Mouse (Mus musculus) embryonic facial prominence, embryonic 12.5 days (tissue): Measurements from ENCODE around the gene Hoxa4. TPM values are rescaled to one million over a fixed set of nuclear protein-coding genes. Genes with fewer than 3 reads are reported as not detected.
A peak's percentile ranks its signal among the peaks of the same experiment; 100 is the strongest.

Experiments used
- ATAC-seq: fragments of 200-750 bp; cut with Nextera tagmentation; 2 replicates; pipeline ENCODE4 v1.8.0; 2017; ENCODE audit not compliant: insufficient number of reproducible peaks, insufficient read depth, low FRiP score, low TSS enrichment
- H3K27ac ChIP-seq: fragments of 300-500 bp; sonication (generic); 2 replicates; pipeline ENCODE4 v1.5.1; 2016; ENCODE audit warnings: mild to moderate bottlenecking
- H3K27me3 ChIP-seq: fragments of 300-500 bp; sonication (generic); 2 replicates; pipeline ENCODE4 v1.6.1; 2016; ENCODE audit warnings: mild to moderate bottlenecking, moderate library complexity
- H3K36me3 ChIP-seq: fragments of 300-500 bp; sonication (generic); 2 replicates; pipeline ENCODE4 v1.6.1; 2016; ENCODE audit warnings: mild to moderate bottlenecking
- H3K4me1 ChIP-seq: fragments of 300-500 bp; sonication (generic); 2 replicates; pipeline ENCODE4 v1.6.1; 2016
- H3K4me2 ChIP-seq: fragments of 300-500 bp; sonication (generic); replicated peaks from 2 replicates; pipeline ENCODE4 v1.6.1; 2016; ENCODE audit warnings: mild to moderate bottlenecking, moderate library complexity
- H3K4me3 ChIP-seq: fragments of 300-500 bp; sonication (generic); 2 replicates; pipeline ENCODE4 v1.5.1; 2016; ENCODE audit warnings: mild to moderate bottlenecking
- H3K9ac ChIP-seq: fragments of 300-500 bp; sonication (generic); 2 replicates; pipeline ENCODE4 v1.6.1; 2016; ENCODE audit warnings: mild to moderate bottlenecking, moderate library complexity
- H3K9me3 ChIP-seq: fragments of 300-500 bp; sonication (generic); 2 replicates; pipeline ENCODE4 v1.6.1; 2016; ENCODE audit warnings: mild to moderate bottlenecking, moderate library complexity
- WGBS: fragments of 180-500 bp; shearing (Covaris S2); methylation state at CpG from one replicate; pipeline ENCODE4 v1.1.7; 2016; 5-methylcytosine and 5-hydroxymethylcytosine counted together
- polyA plus RNA-seq: library from polyadenylated mRNA; unstranded; fragments of >200 nt; fragmentation: Nextera tagmentation; extraction: Ambion mirVana; gene quantifications from 2 replicates; pipeline ENCODE4 v1.2.1, GENCODE M21; 2016

The Hoxa4 gene
- polyA plus RNA-seq, 1 experiment from 2014 or later, result not detected

GRCm38 (mm10) chr6:52178918-52179665, 12.5 kb downstream of the Hoxa4 start:
- 3% methylated on average over 4 of the region's 4 CpGs for WGBS

GRCm38 (mm10) chr6:52177806-52178205, 13.7 kb downstream of the Hoxa4 start:
- Histone ChIP-seq H3K27me3 (peaks cover 95% of the 10 kb centered on the region), H3K9ac (no peak overlapping the region; the same call in 1 of the 2 replicates), H3K27ac (no peak overlapping the region), H3K9me3 (no peaks in the 10 kb centered on the region), H3K4me2 (no peak overlapping the region), H3K4me3 (peak overlapping the region; percentile 11; the same call in 1 of the 2 replicates), H3K36me3 (no peaks in the 10 kb centered on the region), H3K4me1 (peaks cover under 1% of the 10 kb centered on the region; the same call in 1 of the 2 replicates)
- WGBS, result 1% methylated on average over 9 of the region's 9 CpGs
- no peak for ATAC-seq

More at GRCm38 (mm10) chr6:52178918-52179665, 12.5 kb downstream of the Hoxa4 start:
- no peaks in the 10 kb centered on the region for H3K36me3 ChIP-seq
- no peak overlapping the region for H3K4me3 ChIP-seq
- ATAC-seq, result no peak
- H3K9ac ChIP-seq, result no peak overlapping the region
- H3K4me2 ChIP-seq, result no peak overlapping the region; the same call in 1 of the 2 replicates
- H3K4me1 ChIP-seq, result no peaks in the 10 kb centered on the region
- no peaks in the 10 kb centered on the region for H3K9me3 ChIP-seq
- H3K27me3 ChIP-seq, result peaks cover 97% of the 10 kb centered on the region
- no peak overlapping the region for H3K27ac ChIP-seq

- H3K27me3 ChIP-seq, result peaks cover 95% of the 10 kb centered on the region
- no peaks in the 10 kb centered on the region for H3K36me3 ChIP-seq
- no peak within 1 kb of the TSS; the same call in 1 of the 2 replicates for H3K9ac ChIP-seq
- 0 out of 2 replicates have a peak within 1 kb of the TSS, but pooled peaks have one; percentile 23 for H3K27ac ChIP-seq
- peak within 1 kb of the TSS; percentile 23; the same call in 1 of the 2 replicates for H3K4me3 ChIP-seq
- ATAC-seq, result no peak
- no peaks in the 10 kb centered on the region for H3K9me3 ChIP-seq
- under 1% methylated on average over 36 of the region's 36 CpGs for whole genome bisulfite sequencing
- no peak within 1 kb of the TSS; the same call in 1 of the 2 replicates for H3K4me2 ChIP-seq
- H3K4me1 ChIP-seq, result peaks cover 5% of the 10 kb centered on the region; the same call in 1 of the 2 replicates
Measured at GRCm38 (mm10) chr6:52177061-52177735, 14.4 kb downstream of the Hoxa4 start, which contains the start of gene 5730596B20Rik. Gene 5730596B20Rik (plus strand): TSS chr6:52177498.

GRCm38 (mm10) chr6:52176391-52176790, 15.2 kb downstream of the Hoxa4 start:
- no peak for ATAC-seq
- H3K4me2 ChIP-seq, result no peak overlapping the region
- WGBS, result 1% methylated on average over 6 of the region's 6 CpGs
- no peaks in the 10 kb centered on the region for H3K36me3 ChIP-seq
- peak overlapping the region; percentile 23; the same call in 1 of the 2 replicates for H3K4me3 ChIP-seq
- peaks cover 6% of the 10 kb centered on the region; the same call in 1 of the 2 replicates for H3K4me1 ChIP-seq
- H3K27me3 ChIP-seq, result peaks cover 95% of the 10 kb centered on the region
- H3K9ac ChIP-seq, result no peak overlapping the region
- H3K27ac ChIP-seq, result 0 out of 2 replicates have a peak overlapping the region, but pooled peaks have one; percentile 23
- H3K9me3 ChIP-seq, result no peaks in the 10 kb centered on the region

- no peak for ATAC-seq
- H3K9ac ChIP-seq, result no peak overlapping the region; the same call in 1 of the 2 replicates
Measured at GRCm38 (mm10) chr6:52175864-52176263, 15.7 kb downstream of the Hoxa4 start.

GRCm38 (mm10) chr6:52174968-52175751, 16.4 kb downstream of the Hoxa4 start:
- ATAC-seq, result no peak
- Histone ChIP-seq H3K9me3 (no peaks in the 10 kb centered on the region), H3K27ac (0 out of 2 replicates have a peak overlapping the region, but pooled peaks have one; percentile 56), H3K4me1 (peaks cover 7% of the 10 kb centered on the region; the same call in 1 of the 2 replicates), H3K36me3 (no peaks in the 10 kb centered on the region), H3K9ac (no peak overlapping the region), H3K4me2 (0 out of 2 replicates have a peak overlapping the region, but pooled peaks have one; percentile 13), H3K27me3 (peaks cover 95% of the 10 kb centered on the region), H3K4me3 (peak overlapping the region; percentile 23)
- WGBS, result 1% methylated on average over 40 of the region's 41 CpGs

More at GRCm38 (mm10) chr6:52175864-52176263, 15.7 kb downstream of the Hoxa4 start:
- peaks cover 7% of the 10 kb centered on the region; the same call in 1 of the 2 replicates for H3K4me1 ChIP-seq
- H3K27me3 ChIP-seq, result peaks cover 95% of the 10 kb centered on the region
- no peaks in the 10 kb centered on the region for H3K36me3 ChIP-seq
- 0% methylated on average over 9 of the region's 35 CpGs for WGBS
- H3K4me2 ChIP-seq, result peak overlapping the region; percentile 13; the same call in 1 of the 2 replicates
- peak overlapping the region; percentile 23 for H3K4me3 ChIP-seq
- 0 out of 2 replicates have a peak overlapping the region, but pooled peaks have one; percentile 56 for H3K27ac ChIP-seq
- no peaks in the 10 kb centered on the region for H3K9me3 ChIP-seq

GRCm38 (mm10) chr6:52173648-52174047, 17.9 kb downstream of the Hoxa4 start:
- Histone ChIP-seq H3K4me1 (peaks cover 7% of the 10 kb centered on the region; the same call in 1 of the 2 replicates), H3K4me3 (no peak overlapping the region), H3K4me2 (peak overlapping the region; percentile 44; the same call in 1 of the 2 replicates), H3K9ac (no peak overlapping the region), H3K9me3 (no peaks in the 10 kb centered on the region), H3K27ac (no peak overlapping the region), H3K27me3 (peaks cover 89% of the 10 kb centered on the region), H3K36me3 (no peaks in the 10 kb centered on the region)
- 3% methylated on average over 4 of the region's 4 CpGs for WGBS
- no peak for ATAC-seq

GRCm38 (mm10) chr6:52172501-52172900, 19.1 kb downstream of the Hoxa4 start:
- peak overlapping the region; percentile 44 for H3K4me2 ChIP-seq
- H3K4me3 ChIP-seq, result peak overlapping the region; percentile 22
- peaks cover 7% of the 10 kb centered on the region; the same call in 1 of the 2 replicates for H3K4me1 ChIP-seq
- H3K36me3 ChIP-seq, result no peaks in the 10 kb centered on the region
- H3K27me3 ChIP-seq, result peaks cover 90% of the 10 kb centered on the region
- no peak overlapping the region for H3K9ac ChIP-seq
- under 1% methylated on average over 35 of the region's 35 CpGs for WGBS
- H3K27ac ChIP-seq, result 0 out of 2 replicates have a peak overlapping the region, but pooled peaks have one; percentile 57
- H3K9me3 ChIP-seq, result no peaks in the 10 kb centered on the region
- no peak for ATAC-seq

- Histone ChIP-seq H3K27ac (0 out of 2 replicates have a peak overlapping the region, but pooled peaks have one; percentile 57), H3K27me3 (peaks cover 89% of the 10 kb centered on the region), H3K4me1 (peaks cover 7% of the 10 kb centered on the region; the same call in 1 of the 2 replicates)
Measured at GRCm38 (mm10) chr6:52171938-52172337, 19.6 kb downstream of the Hoxa4 start.

GRCm38 (mm10) chr6:52171331-52171730, 20.2 kb downstream of the Hoxa4 start:
- H3K9ac ChIP-seq, result no peak overlapping the region
- H3K36me3 ChIP-seq, result no peaks in the 10 kb centered on the region
- H3K9me3 ChIP-seq, result no peaks in the 10 kb centered on the region
- H3K4me3 ChIP-seq, result no peak overlapping the region
- 6% methylated on average over 4 of the region's 4 CpGs for WGBS
- 0 out of 2 replicates have a peak overlapping the region, but pooled peaks have one; percentile 24 for H3K27ac ChIP-seq
- ATAC-seq, result no peak
- H3K4me1 ChIP-seq, result peaks cover 7% of the 10 kb centered on the region; the same call in 1 of the 2 replicates
- peaks cover 89% of the 10 kb centered on the region for H3K27me3 ChIP-seq
- H3K4me2 ChIP-seq, result no peak overlapping the region

More at GRCm38 (mm10) chr6:52171938-52172337, 19.6 kb downstream of the Hoxa4 start:
- no peak for ATAC-seq
- Histone ChIP-seq H3K4me3 (peak overlapping the region; percentile 22), H3K4me2 (peak overlapping the region; percentile 44), H3K9me3 (no peaks in the 10 kb centered on the region), H3K9ac (no peak overlapping the region), H3K36me3 (no peaks in the 10 kb centered on the region)
- 5% methylated on average over 6 of the region's 7 CpGs for WGBS
